Mouse (Mus musculus) T-helper 17 cell (primary cell): ENCODE data around the gene Kdm4b.

Experiments used
- in situ Hi-C, 2 experiments: fragments of 300-600 bp; cut with MboI, MseI; formaldehyde crosslinking; loops; 1 replicate in 1 of 2; 2 replicates in 1 of 2; pipeline ENCODE4 v1.15.1; 2025; ENCODE audit warnings: high pct_unique_total_duplicates in 2 of 2

Gene Kdm4b

GRCm38 (mm10) chr17:56384903-56385302 lies 59.0 kb downstream of the Kdm4b start:
- in situ Hi-C loops = no loop called here

- in situ Hi-C loops = no loop called here
Measured at GRCm38 (mm10) chr17:56387612-56388011, 61.8 kb downstream of the Kdm4b start.

- in situ Hi-C loops = no loop called here
Measured at GRCm38 (mm10) chr17:56393238-56393637, 67.4 kb downstream of the Kdm4b start.

- in situ Hi-C loops = no loop called here
Measured at GRCm38 (mm10) chr17:56393889-56394288, 68.0 kb downstream of the Kdm4b start.

GRCm38 (mm10) chr17:56396051-56396450 lies 70.2 kb downstream of the Kdm4b start:
- in situ Hi-C loops = no loop called here

- in situ Hi-C loops = loop anchor here in 1 of 2 experiments (5.0 kb wide), 1 partner anchor 38 kb away; no protein-coding TSS in a partner anchor
Measured at GRCm38 (mm10) chr17:56400221-56400620, 74.4 kb downstream of the Kdm4b start.

GRCm38 (mm10) chr17:56401051-56401521 lies 75.2 kb downstream of the Kdm4b start:
- in situ Hi-C loops = loop anchor here in 1 of 2 experiments (5.0 kb wide), 1 partner anchor 39 kb away; no protein-coding TSS in a partner anchor

GRCm38 (mm10) chr17:56405341-56405740 lies 79.5 kb downstream of the Kdm4b start:
- in situ Hi-C loops = no loop called here

GRCm38 (mm10) chr17:56405856-56406840 lies 80.3 kb downstream of the Kdm4b start:
- in situ Hi-C loops = no loop called here

GRCm38 (mm10) chr17:56406878-56407277 lies 81.0 kb downstream of the Kdm4b start:
- in situ Hi-C loops = no loop called here

- in situ Hi-C loops = no loop called here
Measured at GRCm38 (mm10) chr17:56407379-56407778, 81.5 kb downstream of the Kdm4b start.

- in situ Hi-C loops = no loop called here
Measured at GRCm38 (mm10) chr17:56408965-56409625, 83.2 kb downstream of the Kdm4b start.

GRCm38 (mm10) chr17:56409759-56410158 lies 83.9 kb downstream of the Kdm4b start:
- in situ Hi-C loops = no loop called here

GRCm38 (mm10) chr17:56411437-56411836 lies 85.6 kb downstream of the Kdm4b start:
- in situ Hi-C loops = no loop called here

GRCm38 (mm10) chr17:56413113-56413512 lies 87.3 kb downstream of the Kdm4b start:
- in situ Hi-C loops = no loop called here

GRCm38 (mm10) chr17:56414785-56415184 lies 88.9 kb downstream of the Kdm4b start:
- in situ Hi-C loops = no loop called here

- in situ Hi-C loops = no loop called here
Measured at GRCm38 (mm10) chr17:56418304-56418703, 92.4 kb downstream of the Kdm4b start.

GRCm38 (mm10) chr17:56420022-56420421 lies 94.2 kb downstream of the Kdm4b start:
- in situ Hi-C loops = no loop called here

GRCm38 (mm10) chr17:56424726-56425583 lies 99.1 kb downstream of the Kdm4b start:
- in situ Hi-C loops = no loop called here

GRCm38 (mm10) chr17:56425584-56425914 lies 99.7 kb downstream of the Kdm4b start:
- in situ Hi-C loops = no loop called here

GRCm38 (mm10) chr17:56425941-56426340 lies 100.1 kb downstream of the Kdm4b start:
- in situ Hi-C loops = no loop called here
